Mouse (Mus musculus): ENCODE measurements around the gene 4930442H23Rik. TPM values are rescaled to one million over a fixed set of nuclear protein-coding genes. Genes with fewer than 3 reads are reported as not detected.
"Not testable (repeated sequence)": the region's sequence is repeated elsewhere in the genome, so short reads cannot be mapped to it uniquely, and the experiment has no call there.

Gene 4930442H23Rik
- polyA plus RNA-seq, 1 experiment from 2014 or later, result not detected

DNA sequence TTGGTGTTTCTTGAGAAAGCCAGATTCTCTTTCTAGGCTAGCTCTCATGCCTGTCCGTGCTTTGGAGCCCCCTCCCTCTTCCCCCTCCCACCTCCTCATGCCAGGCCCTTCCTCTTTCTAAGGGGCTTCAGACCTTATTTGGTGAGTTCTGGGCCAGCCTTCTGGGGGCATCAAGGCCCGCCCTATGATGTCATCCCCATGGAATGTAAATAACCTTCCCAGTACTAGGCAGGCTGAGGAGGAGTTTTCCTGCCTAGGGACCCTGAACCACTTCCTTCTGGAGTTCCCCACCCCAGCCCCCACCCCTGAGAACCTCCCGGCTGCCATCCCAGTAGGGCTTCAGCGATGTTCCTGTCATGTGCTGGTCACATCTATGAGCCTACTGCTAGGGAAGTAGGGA is 1.1 kb upstream of the 4930442H23Rik start:
- Histone ChIP-seq H3K27me3 (no peaks in the 10 kb centered on the region), H3K36me3 (peaks cover 71% of the 10 kb centered on the region), H3K9ac (replicated peaks) (no peak overlapping the region), H3K4me3 (replicated peaks) (no peak overlapping the region), H3K27ac (peak overlapping the region; percentile 8; the same call in 1 of the 2 replicates), H3K4me1 (replicated peaks) (peaks cover 28% of the 10 kb centered on the region), H3K9me3 (no peaks in the 10 kb centered on the region), H3K4me2 (no peak overlapping the region)
- ATAC-seq (ENCODE audit: insufficient number of reproducible peaks, insufficient read depth, low FRiP score, low TSS enrichment, low read depth), result no peak
- 46% methylated on average over 4 of the region's 4 CpGs for WGBS

DNA sequence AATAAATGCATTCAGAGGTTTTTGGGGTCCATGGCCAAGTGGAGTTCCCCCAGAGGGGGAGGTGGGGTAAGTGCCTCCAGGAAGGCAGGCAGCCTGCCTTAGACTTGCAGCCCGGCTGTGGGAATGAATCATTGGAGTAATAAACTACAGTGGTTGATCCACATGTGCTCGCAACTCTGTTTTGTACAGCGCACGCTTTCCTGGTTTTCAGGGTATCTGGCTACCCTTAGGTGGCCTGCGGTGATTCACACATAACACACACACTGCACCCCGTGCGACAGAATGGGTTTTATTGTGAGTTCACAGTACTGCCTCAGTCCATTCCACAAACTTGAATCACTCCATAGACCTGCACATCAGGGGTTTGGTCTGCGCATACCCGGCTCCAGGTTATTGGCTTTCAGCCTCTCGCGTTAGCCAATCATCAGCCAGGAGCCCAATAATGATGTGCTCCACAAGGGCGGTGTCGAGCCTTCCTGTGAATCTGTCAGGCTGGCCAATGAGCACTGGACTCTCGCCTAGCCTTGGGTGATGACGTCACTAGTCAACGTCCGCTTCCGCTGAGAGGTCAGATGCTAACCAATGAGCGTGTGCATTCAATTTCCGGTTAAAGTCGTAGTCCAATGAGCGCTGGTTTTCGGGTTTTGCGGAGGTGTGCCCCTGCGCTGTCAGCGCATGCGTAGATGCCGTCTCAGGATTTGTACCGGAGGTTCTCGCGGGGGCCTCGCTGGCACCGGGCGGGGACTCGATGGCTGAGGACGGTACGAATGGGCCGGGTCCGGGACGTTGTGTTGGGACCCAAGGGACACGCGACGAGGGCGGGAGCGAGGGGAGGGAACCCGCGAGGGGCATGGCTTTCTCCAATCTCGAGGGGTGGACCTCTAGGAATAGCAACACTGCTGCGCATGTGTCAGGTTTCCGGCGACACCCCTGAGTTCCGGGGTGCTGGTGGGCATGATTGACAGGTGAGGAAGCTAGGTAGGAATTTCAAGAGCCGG is 1.0 kb downstream of the 4930442H23Rik start, which contains the start of gene Dapk3:
Gene Dapk3, plus strand, starts transcription at position 670 of the 998 bp plus-strand sequence.
- H3K9me3 ChIP-seq, result no peaks in the 10 kb centered on the region
- peak; percentile 93 for ATAC-seq (ENCODE audit: insufficient number of reproducible peaks, insufficient read depth, low FRiP score, low TSS enrichment, low read depth)
- H3K4me2 ChIP-seq, result peak within 1 kb of the TSS; percentile 68
- peak within 1 kb of the TSS; percentile 74 for H3K9ac ChIP-seq (replicated peaks)
- H3K27me3 ChIP-seq, result no peaks in the 10 kb centered on the region
- peaks cover 81% of the 10 kb centered on the region for H3K36me3 ChIP-seq
- peaks cover 46% of the 10 kb centered on the region for H3K4me1 ChIP-seq (replicated peaks)
- H3K27ac ChIP-seq, result peak within 1 kb of the TSS; percentile 64
- WGBS, result 4% methylated on average over 53 of the region's 53 CpGs
- H3K4me3 ChIP-seq (replicated peaks), result peak within 1 kb of the TSS; percentile 72

- not testable (repeated sequence) for H3K27me3 ChIP-seq; H3K4me2 ChIP-seq; H3K4me3 ChIP-seq (replicated peaks); ATAC-seq (ENCODE audit: insufficient number of reproducible peaks, insufficient read depth, low FRiP score, low TSS enrichment, low read depth); H3K9ac ChIP-seq (replicated peaks); H3K9me3 ChIP-seq
- Histone ChIP-seq H3K27ac (0 out of 2 replicates have a peak overlapping the region, but pooled peaks have one; percentile 45), H3K4me1 (replicated peaks) (peaks cover 51% of the 10 kb centered on the region), H3K36me3 (peaks cover 78% of the 10 kb centered on the region)
- WGBS, result 83% methylated on average over 12 of the region's 12 CpGs
These were observed 1.8 kb downstream of the 4930442H23Rik start for GRCm38 (mm10) chr10:81181860-81182259.

GRCm38 (mm10) chr10:81180946-81181345 is 2.7 kb downstream of the 4930442H23Rik start:
- H3K4me1 ChIP-seq (replicated peaks), result peaks cover 51% of the 10 kb centered on the region
- no peak for ATAC-seq (ENCODE audit: insufficient number of reproducible peaks, insufficient read depth, low FRiP score, low TSS enrichment, low read depth)
- H3K27me3 ChIP-seq, result no peaks in the 10 kb centered on the region
- H3K4me2 ChIP-seq, result no peak overlapping the region
- H3K9ac ChIP-seq (replicated peaks), result no peak overlapping the region
- H3K9me3 ChIP-seq, result no peaks in the 10 kb centered on the region
- 0 out of 2 replicates have a peak overlapping the region, but pooled peaks have one; percentile 45 for H3K27ac ChIP-seq
- H3K36me3 ChIP-seq, result peaks cover 72% of the 10 kb centered on the region
- 91% methylated on average over 13 of the region's 13 CpGs for WGBS
- no peak overlapping the region for H3K4me3 ChIP-seq (replicated peaks)

DNA sequence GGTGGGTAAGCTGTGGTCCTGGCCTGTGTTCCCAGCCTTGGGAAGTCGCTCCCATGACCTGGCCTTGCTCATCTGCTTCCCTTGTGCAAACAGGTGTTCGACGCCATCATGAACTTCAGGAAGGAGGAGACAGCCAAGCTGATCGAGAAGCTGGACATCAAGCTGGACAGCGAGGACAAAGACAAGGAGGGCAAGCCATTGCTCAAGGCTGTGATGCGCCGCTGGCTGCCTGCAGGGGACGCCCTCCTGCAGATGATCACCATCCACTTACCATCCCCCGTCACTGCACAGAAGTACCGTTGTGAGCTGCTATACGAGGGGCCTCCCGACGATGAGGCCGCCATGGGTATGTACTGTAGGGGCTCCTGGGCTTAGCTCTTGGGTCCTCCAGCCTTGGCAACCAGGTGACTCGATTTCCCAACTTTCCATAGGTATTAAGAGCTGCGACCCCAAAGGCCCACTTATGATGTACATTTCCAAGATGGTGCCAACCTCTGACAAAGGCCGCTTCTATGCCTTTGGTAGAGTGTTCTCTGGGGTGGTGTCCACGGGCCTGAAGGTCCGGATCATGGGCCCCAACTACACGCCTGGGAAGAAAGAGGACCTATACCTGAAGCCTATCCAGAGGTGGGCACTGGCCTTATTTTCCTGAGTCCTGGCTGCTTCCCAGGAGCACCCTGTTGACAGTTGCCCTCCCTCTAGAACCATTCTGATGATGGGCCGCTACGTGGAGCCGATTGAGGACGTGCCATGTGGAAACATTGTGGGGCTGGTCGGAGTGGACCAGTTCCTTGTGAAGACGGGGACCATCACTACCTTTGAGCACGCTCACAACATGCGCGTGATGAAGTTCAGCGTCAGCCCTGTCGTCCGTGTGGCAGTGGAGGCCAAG is 4.0 kb downstream of the 4930442H23Rik start:
- peaks cover 52% of the 10 kb centered on the region for H3K4me1 ChIP-seq (replicated peaks)
- no peak for ATAC-seq (ENCODE audit: insufficient number of reproducible peaks, insufficient read depth, low FRiP score, low TSS enrichment, low read depth)
- H3K9me3 ChIP-seq, result no peaks in the 10 kb centered on the region
- H3K27ac ChIP-seq, result no peak overlapping the region
- H3K9ac ChIP-seq (replicated peaks), result 0 out of 2 replicates have a peak overlapping the region, but pooled peaks have one; percentile 27
- H3K27me3 ChIP-seq, result no peaks in the 10 kb centered on the region
- WGBS, result 90% methylated on average over 32 of the region's 32 CpGs
- 0 out of 2 replicates have a peak overlapping the region, but pooled peaks have one; percentile 8 for H3K4me3 ChIP-seq (replicated peaks)
- H3K36me3 ChIP-seq, result peaks cover 62% of the 10 kb centered on the region
- no peak overlapping the region for H3K4me2 ChIP-seq

- H3K36me3 ChIP-seq, result peaks cover 54% of the 10 kb centered on the region
- peaks cover 55% of the 10 kb centered on the region for H3K4me1 ChIP-seq (replicated peaks)
- H3K9me3 ChIP-seq, result no peaks in the 10 kb centered on the region
- peak overlapping the region; percentile 27; the same call in 1 of the 2 replicates for H3K9ac ChIP-seq (replicated peaks)
- H3K27ac ChIP-seq, result no peak overlapping the region
- 0 out of 2 replicates have a peak overlapping the region, but pooled peaks have one; percentile 21 for H3K4me2 ChIP-seq
- whole genome bisulfite sequencing, result 93% methylated on average over 11 of the region's 11 CpGs
- no peaks in the 10 kb centered on the region for H3K27me3 ChIP-seq
- H3K4me3 ChIP-seq (replicated peaks), result peak overlapping the region; percentile 98; the same call in 1 of the 2 replicates
- no peak for ATAC-seq (ENCODE audit: insufficient number of reproducible peaks, insufficient read depth, low FRiP score, low TSS enrichment, low read depth)
These were observed 4.7 kb downstream of the 4930442H23Rik start for GRCm38 (mm10) chr10:81178927-81179326.

- Histone ChIP-seq H3K4me1 (replicated peaks) (peaks cover 57% of the 10 kb centered on the region), H3K36me3 (peaks cover 53% of the 10 kb centered on the region), H3K4me2 (peak overlapping the region; percentile 96), H3K27ac (peak overlapping the region; percentile 94), H3K4me3 (replicated peaks) (peak overlapping the region; percentile 98), H3K9me3 (no peaks in the 10 kb centered on the region), H3K27me3 (no peaks in the 10 kb centered on the region), H3K9ac (replicated peaks) (peak overlapping the region; percentile 98)
- WGBS, result 67% methylated on average over 14 of the region's 14 CpGs
- ATAC-seq (ENCODE audit: insufficient number of reproducible peaks, insufficient read depth, low FRiP score, low TSS enrichment, low read depth), result no peak
These were observed 5.5 kb downstream of the 4930442H23Rik start for GRCm38 (mm10) chr10:81177958-81178712.

DNA sequence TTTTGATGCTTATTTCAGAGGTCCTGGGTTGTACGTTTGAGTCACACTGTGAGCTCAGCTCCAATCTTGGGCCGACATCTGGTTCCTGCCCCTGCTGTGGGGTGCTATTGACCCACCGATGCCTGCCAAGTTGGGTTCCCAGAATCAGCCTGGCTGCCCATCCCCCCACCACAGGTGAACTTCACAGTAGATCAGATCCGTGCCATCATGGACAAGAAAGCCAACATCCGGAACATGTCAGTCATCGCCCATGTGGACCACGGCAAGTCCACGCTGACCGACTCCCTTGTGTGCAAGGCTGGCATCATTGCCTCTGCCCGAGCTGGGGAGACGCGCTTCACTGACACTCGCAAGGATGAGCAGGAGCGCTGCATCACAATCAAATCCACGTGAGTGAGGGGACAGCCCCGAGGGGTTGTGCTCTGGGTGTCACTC is 6.1 kb downstream of the 4930442H23Rik start:
- Histone ChIP-seq H3K9me3 (no peaks in the 10 kb centered on the region), H3K36me3 (peaks cover 53% of the 10 kb centered on the region), H3K9ac (replicated peaks) (peak overlapping the region; percentile 98), H3K27ac (peak overlapping the region; percentile 94), H3K4me1 (replicated peaks) (peaks cover 58% of the 10 kb centered on the region), H3K4me2 (peak overlapping the region; percentile 96), H3K4me3 (replicated peaks) (peak overlapping the region; percentile 98), H3K27me3 (no peaks in the 10 kb centered on the region)
- no peak for ATAC-seq (ENCODE audit: insufficient number of reproducible peaks, insufficient read depth, low FRiP score, low TSS enrichment, low read depth)
- 17% methylated on average over 16 of the region's 16 CpGs for WGBS

DNA sequence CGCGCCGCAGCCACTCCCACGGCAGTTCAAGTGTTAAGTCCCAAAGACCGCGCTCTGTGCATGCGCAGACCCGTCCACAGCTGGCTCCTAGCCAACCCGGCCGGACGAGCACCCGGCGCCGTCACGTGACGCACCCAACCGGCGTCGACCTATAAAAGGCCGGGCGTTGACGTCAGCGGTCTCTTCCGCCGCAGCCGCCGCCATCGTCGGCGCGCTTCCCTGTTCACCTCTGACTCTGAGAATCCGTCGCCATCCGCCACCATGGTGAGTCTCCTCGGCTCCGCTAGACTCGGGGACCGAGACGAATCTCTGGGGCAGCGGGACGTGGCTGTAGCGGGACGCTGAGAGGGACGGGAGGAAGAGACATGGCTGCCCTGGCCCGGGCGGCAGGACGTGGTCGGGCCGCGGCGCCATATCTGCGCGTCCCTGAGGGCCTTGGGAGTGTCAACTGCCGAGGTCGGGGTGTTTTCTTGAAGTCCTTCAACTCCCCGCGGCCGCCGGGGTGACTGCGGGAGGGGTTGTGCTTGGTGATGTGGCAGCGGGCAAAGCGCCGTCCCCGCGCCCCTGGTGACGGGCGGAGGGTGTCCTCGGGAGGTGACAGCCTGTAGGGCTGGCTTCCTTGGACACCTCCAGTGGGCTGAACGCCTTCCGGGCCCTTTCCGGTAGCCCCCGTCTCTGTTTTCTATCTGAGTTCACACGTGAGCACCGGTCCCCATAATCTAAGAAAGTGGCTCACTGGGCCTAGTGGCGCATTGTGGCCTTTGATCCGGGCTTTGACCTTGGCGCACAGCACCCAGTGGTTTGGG is 7.0 kb downstream of the 4930442H23Rik start, which contains the start of gene Eef2:
Gene Eef2, plus strand, starts transcription at position 166 of the 806 bp plus-strand sequence.
- H3K4me3 ChIP-seq (replicated peaks), result peak within 1 kb of the TSS; percentile 98
- peak within 1 kb of the TSS; percentile 96 for H3K4me2 ChIP-seq
- under 1% methylated on average over 77 of the region's 77 CpGs for WGBS
- H3K36me3 ChIP-seq, result peaks cover 45% of the 10 kb centered on the region
- peak; percentile 71 for ATAC-seq (ENCODE audit: insufficient number of reproducible peaks, insufficient read depth, low FRiP score, low TSS enrichment, low read depth)
- H3K4me1 ChIP-seq (replicated peaks), result peaks cover 54% of the 10 kb centered on the region
- H3K9ac ChIP-seq (replicated peaks), result peak within 1 kb of the TSS; percentile 98
- H3K27ac ChIP-seq, result peak within 1 kb of the TSS; percentile 94
- H3K27me3 ChIP-seq, result no peaks in the 10 kb centered on the region
- no peaks in the 10 kb centered on the region for H3K9me3 ChIP-seq
